Mouse (Mus musculus) limb, embryonic 14.5 days (tissue): Measurements from ENCODE around the gene Stt3a. TPM values are rescaled to one million over a fixed set of nuclear protein-coding genes. Genes with fewer than 3 reads are reported as not detected.
A peak's percentile ranks its signal among the peaks of the same experiment; 100 is the strongest.

Experiments used
- ATAC-seq: fragments of 200-750 bp; cut with Nextera tagmentation; 2 replicates; pipeline ENCODE4 v1.8.0; 2017; ENCODE audit warnings: low read depth, moderate number of reproducible peaks, moderate TSS enrichment; ENCODE audit not compliant: low FRiP score
- DNase-seq: peaks from one replicate; pipeline ENCODE4 v3.0.0-alpha.2; 2015; ENCODE audit warnings: low spot score
- H3K27ac ChIP-seq: fragments of 300-500 bp; sonication (generic); replicated peaks from 2 replicates; pipeline ENCODE4 v1.5.1; 2014; ENCODE audit warnings: low read depth, mild to moderate bottlenecking, low read length, moderate library complexity, mixed read lengths
- H3K27me3 ChIP-seq: fragments of 300-500 bp; sonication (generic); 2 replicates; pipeline ENCODE4 v1.6.1; 2014; ENCODE audit warnings: low read length, mixed read lengths; ENCODE audit not compliant: control insufficient read depth, insufficient read depth
- H3K36me3 ChIP-seq: fragments of 300-500 bp; sonication (generic); 2 replicates; pipeline ENCODE4 v1.6.1; 2014; ENCODE audit warnings: mild to moderate bottlenecking, low read length, moderate library complexity, mixed read lengths; ENCODE audit not compliant: control insufficient read depth, insufficient read depth
- H3K4me1 ChIP-seq: fragments of 300-500 bp; sonication (generic); 2 replicates; pipeline ENCODE4 v1.6.1; 2014; ENCODE audit warnings: antibody characterized with exemption, low read length, mixed read lengths; ENCODE audit not compliant: control insufficient read depth, insufficient read depth
- H3K4me2 ChIP-seq: fragments of 300-500 bp; sonication (generic); replicated peaks from 2 replicates; pipeline ENCODE4 v1.6.1; 2014; ENCODE audit warnings: low read depth, mild to moderate bottlenecking, low read length, moderate library complexity; ENCODE audit not compliant: severe bottlenecking
- H3K4me3 ChIP-seq: fragments of 300-500 bp; sonication (generic); replicated peaks from 2 replicates; pipeline ENCODE4 v1.5.1; 2014; ENCODE audit warnings: low read length
- H3K9ac ChIP-seq: fragments of 300-500 bp; sonication (generic); 2 replicates; pipeline ENCODE4 v1.6.1; 2014; ENCODE audit warnings: mild to moderate bottlenecking, low read depth, low read length, moderate library complexity; ENCODE audit not compliant: severe bottlenecking
- H3K9me3 ChIP-seq: fragments of 300-500 bp; sonication (generic); 2 replicates; pipeline ENCODE4 v1.6.1; 2016; ENCODE audit warnings: low read length; ENCODE audit not compliant: control insufficient read depth
- POLR2A ChIP-seq: fragments of 200-500 bp; IDR thresholded peaks from 2 replicates; pipeline ENCODE4 v1.8.0; 2012; ENCODE audit warnings: inconsistent platforms, mild to moderate bottlenecking, moderate library complexity, borderline replicate concordance; ENCODE audit not compliant: insufficient read depth, insufficient read length; ENCODE audit errors: extremely low read depth
- WGBS: fragments of 180-500 bp; shearing (Covaris S2); extraction: QIAGEN DNeasy Blood & Tissue Kit; methylation state at CpG from one replicate; pipeline ENCODE4 v1.1.7; 2014; 5-methylcytosine and 5-hydroxymethylcytosine counted together
- polyA plus RNA-seq, 2 experiments: library from polyadenylated mRNA; depleted of rRNA in 1 of 2; stranded (reverse) in 1 of 2; unstranded in 1 of 2; fragments of >200 nt; fragmentation: Nextera tagmentation in 1 of 2; extraction: Ambion mirVana in 1 of 2; gene quantifications; 2 replicates each; pipeline versions ENCODE4 v1.2.1 to v1.2.3; 2012 to 2014

Stt3a gene
- polyA plus RNA-seq, 2 experiments = 251 to 264 TPM

- Histone ChIP-seq H3K4me3 (peak overlapping the region; percentile 61), H3K36me3 (peaks cover 14% of the 10 kb centered on the region), H3K9ac (peak overlapping the region; percentile 82), H3K27me3 (no peaks in the 10 kb centered on the region), H3K9me3 (no peaks in the 10 kb centered on the region), H3K27ac (peak overlapping the region; percentile 93), H3K4me1 (peaks cover 11% of the 10 kb centered on the region), H3K4me2 (peak overlapping the region; percentile 77)
- WGBS = 14% methylated on average over 25 of the region's 25 CpGs
- DNase-seq (peak; percentile 10), ATAC-seq (peak; percentile 1; the same call in 1 of the 2 replicates)
- TF ChIP-seq POLR2A = 0 out of 2 replicates have a peak, but pooled peaks have one; percentile 1
These were observed 923 bp upstream of the Stt3a start for GRCm38 (mm10) chr9:36768156-36769047.

DNA sequence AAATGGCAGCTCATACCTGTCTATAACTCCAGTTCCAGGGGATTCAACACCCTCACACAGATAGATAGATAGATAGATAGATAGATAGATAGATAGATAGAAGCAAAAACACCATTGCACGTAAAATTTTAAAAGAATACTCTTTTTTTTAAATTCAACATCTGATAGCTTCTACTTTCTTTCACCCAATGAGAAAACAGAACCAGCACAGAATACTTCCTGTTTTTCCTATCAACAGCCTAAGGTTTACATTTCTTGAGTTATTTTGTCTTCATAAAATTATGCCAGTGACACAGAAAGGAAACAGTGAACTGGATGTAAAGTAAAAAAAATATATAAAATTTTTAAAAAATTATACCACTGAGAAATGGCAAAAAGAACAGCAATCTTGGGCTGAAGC lies 3.1 kb downstream of the Stt3a start:
- Histone ChIP-seq H3K9ac (no peak overlapping the region), H3K9me3 (no peaks in the 10 kb centered on the region), H3K36me3 (peaks cover 47% of the 10 kb centered on the region), H3K4me2 (no peak overlapping the region), H3K4me1 (peaks cover 11% of the 10 kb centered on the region), H3K27ac (no peak overlapping the region), H3K4me3 (no peak overlapping the region), H3K27me3 (no peaks in the 10 kb centered on the region)
- TF ChIP-seq POLR2A = no peak
- WGBS = 98% methylated on average over 1 of the region's 1 CpGs
- DNase-seq (no peak), ATAC-seq (no peak)

GRCm38 (mm10) chr9:36727034-36727755 lies 40.3 kb downstream of the Stt3a start, which contains the start of gene Chek1:
Gene Chek1, minus strand, starts transcription at chr9:36727065.
- H3K9ac ChIP-seq = peak within 1 kb of the TSS; percentile 79
- H3K4me2 ChIP-seq = peak within 1 kb of the TSS; percentile 87
- no peak for TF ChIP-seq POLR2A
- 7% methylated on average over 11 of the region's 12 CpGs for WGBS
- peak within 1 kb of the TSS; percentile 67 for H3K4me3 ChIP-seq
- no peaks in the 10 kb centered on the region for H3K27me3 ChIP-seq
- H3K27ac ChIP-seq = peak within 1 kb of the TSS; percentile 91
- H3K36me3 ChIP-seq = peaks cover 39% of the 10 kb centered on the region
- ATAC-seq (peak; percentile 7; the same call in 1 of the 2 replicates), DNase-seq (no peak)
- no peaks in the 10 kb centered on the region for H3K9me3 ChIP-seq
- peaks cover 8% of the 10 kb centered on the region for H3K4me1 ChIP-seq

DNA sequence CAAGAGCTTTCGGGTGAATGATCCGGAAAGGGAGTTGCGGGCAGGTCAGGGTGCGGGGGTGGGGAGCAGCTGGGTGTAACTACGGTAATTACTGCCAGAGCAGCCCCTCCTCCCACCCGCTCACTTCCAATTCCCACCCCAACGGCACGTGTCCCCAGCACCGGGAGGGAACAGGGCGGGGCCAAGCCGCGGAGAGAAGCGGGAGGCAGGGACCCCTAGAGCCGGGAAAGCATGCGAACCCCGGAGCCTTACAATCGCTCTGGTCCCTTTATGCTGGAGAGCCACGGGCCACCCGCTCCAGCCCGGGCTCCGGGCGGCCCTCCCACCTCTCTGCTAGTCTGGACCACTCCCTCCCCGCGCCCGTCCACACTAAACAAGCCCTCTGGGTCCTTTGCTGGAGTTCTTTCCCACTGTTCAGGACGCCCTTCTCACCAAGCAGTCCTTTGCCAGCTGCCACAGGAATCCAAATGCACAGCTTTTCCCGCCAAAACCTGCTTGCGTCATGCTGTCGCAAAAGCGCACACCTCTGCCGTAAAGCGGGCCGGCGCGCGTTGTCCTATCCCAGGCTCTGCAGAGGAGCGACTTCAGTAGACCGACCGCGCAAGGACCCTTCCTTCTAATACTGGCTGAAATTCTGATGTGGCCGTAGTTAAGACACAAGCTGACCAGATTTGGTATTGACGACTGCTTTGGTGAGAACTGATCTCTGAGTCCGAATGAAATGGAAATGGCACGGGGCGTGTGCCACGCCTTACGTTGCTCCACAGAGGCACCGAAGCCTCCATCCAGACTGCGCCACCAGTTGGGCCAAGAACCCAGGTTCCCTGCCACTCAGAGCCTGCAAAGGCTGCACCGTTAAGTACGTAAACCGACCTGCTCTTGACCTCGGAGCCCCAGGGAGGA lies 41.1 kb downstream of the Stt3a start:
- H3K4me1 ChIP-seq = peaks cover 8% of the 10 kb centered on the region
- TF ChIP-seq POLR2A = peak; percentile 32; the same call in 1 of the 2 replicates
- under 1% methylated on average over 53 of the region's 53 CpGs for whole genome bisulfite sequencing
- DNase-seq (peak; percentile 93), ATAC-seq (peak; percentile 93)
- H3K36me3 ChIP-seq = peaks cover 39% of the 10 kb centered on the region
- peak overlapping the region; percentile 79 for H3K9ac ChIP-seq
- H3K4me2 ChIP-seq = peak overlapping the region; percentile 87
- no peaks in the 10 kb centered on the region for H3K27me3 ChIP-seq
- H3K9me3 ChIP-seq = no peaks in the 10 kb centered on the region
- peak overlapping the region; percentile 91 for H3K27ac ChIP-seq
- H3K4me3 ChIP-seq = peak overlapping the region; percentile 67
